Mouse (Mus musculus): ENCODE data around the gene Cit.

Gene Cit

DNA sequence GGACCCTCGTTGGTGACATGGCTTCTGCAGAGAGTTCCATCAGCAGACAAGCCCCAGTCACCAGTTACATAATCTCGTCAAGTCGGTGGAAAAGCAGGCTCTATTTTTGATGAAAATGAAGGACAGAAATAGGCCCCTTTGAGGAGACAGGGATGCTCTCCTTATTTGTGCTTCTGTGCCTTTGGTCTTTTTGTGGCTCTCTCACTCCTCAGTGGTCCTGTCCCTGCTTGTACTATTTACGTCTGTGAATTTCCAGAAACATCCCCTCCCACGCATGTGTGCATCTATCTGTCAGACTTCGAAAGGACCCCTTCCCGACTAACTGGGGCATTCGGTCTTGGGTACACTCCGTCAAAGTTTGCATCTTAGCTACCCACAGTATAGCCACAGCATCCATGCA, 116.7 kb downstream of the Cit start:
- DNase-seq (ENCODE audit: low spot score) = no peak

GRCm38 (mm10) chr5:115971236-115971635, 126.2 kb downstream of the Cit start:
- DNase-seq (ENCODE audit: low spot score) = no peak

DNA sequence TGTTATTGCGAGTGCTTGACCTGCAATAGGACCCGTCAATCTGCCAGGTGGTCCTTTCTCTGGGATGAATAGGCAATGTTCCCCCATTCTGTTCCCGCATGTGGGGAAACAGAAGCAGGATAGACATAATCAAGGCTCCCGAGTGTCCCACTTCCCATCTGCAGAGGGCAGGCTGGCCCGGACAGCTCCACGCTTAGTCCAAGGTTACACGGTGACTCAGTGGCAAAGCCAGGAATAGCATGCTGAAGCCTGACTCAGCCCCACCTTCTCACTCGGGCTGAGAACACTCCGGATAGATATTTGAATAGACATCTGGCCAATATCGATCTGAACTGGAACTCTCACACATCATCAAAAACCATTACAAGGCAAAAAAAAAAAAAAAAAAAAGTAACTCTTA, 130.6 kb downstream of the Cit start:
- no peak for DNase-seq (ENCODE audit: low spot score)

DNA sequence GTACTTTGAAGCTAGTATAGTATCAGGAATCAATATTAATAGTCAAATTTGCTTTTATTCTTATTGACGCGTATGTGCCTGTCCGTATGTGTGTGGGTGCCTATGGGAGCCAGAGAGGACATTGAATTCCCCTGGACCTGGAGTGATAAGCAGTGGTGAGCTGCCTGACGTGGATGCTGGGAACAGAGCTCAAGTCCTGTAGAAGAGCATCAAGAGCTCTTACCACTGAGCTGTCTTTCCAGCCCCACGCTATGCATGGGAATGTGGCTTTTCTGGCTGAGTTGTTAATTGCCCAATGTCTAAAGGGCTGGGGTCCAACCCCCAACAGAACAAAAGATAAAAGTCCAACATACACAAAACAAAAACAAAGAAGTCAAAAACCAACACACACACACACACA, 131.4 kb downstream of the Cit start:
- no peak for DNase-seq (ENCODE audit: low spot score)

DNA sequence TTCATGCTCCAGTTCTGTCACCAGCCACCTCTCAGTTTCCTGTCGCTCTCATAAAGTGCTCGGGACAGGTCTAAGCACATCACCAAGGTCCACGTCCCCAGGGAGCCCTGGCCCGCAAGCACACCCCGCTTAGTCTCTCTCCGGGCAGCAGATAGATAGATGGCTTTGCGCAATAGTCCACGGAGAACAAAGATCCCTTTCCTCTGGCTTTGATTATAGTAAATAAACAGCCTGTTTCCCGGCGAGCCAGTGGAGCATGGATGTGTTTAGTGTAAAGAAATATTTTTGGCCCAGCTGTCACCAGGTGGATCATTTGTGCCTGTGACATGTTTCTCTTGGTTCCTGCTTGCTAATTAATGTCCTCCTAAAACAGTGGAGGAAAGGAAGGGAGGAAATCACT, 132.2 kb downstream of the Cit start:
- DNase-seq (ENCODE audit: low spot score) = no peak

- DNase-seq (ENCODE audit: low spot score) = peak; percentile 15
These were observed 132.7 kb downstream of the Cit start for GRCm38 (mm10) chr5:115977757-115978156.

- DNase-seq (ENCODE audit: low spot score) = no peak
These were observed 133.2 kb downstream of the Cit start for GRCm38 (mm10) chr5:115978255-115978654.

- peak; percentile 20 for DNase-seq (ENCODE audit: low spot score)
These were observed 134.1 kb downstream of the Cit start for GRCm38 (mm10) chr5:115979134-115979696.

DNA sequence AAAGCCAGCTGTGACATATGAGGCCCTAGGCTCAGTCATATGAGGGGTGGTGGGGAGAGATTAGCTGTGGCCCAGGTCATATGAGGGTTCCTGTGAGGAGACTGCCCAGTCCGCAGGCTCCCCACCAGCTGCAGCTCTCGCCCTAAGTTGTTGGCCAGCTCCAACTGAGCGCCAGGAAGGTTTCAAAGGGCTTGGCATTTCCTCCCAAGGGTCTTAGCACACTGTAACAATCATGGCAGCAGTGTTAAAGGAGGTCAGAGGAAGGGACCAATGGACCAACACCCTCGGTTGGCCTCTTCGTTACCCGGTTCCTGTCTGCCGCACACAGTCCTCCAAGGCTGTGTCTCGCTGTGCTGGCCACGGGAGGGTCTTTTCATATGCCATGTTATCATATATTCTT, 135.5 kb downstream of the Cit start:
- no peak for DNase-seq (ENCODE audit: low spot score)

GRCm38 (mm10) chr5:115982671-115983373, 137.7 kb downstream of the Cit start:
- no peak for DNase-seq (ENCODE audit: low spot score)

- DNase-seq (ENCODE audit: low spot score) = no peak
These were observed 139.3 kb downstream of the Cit start for GRCm38 (mm10) chr5:115984392-115984791.

DNA sequence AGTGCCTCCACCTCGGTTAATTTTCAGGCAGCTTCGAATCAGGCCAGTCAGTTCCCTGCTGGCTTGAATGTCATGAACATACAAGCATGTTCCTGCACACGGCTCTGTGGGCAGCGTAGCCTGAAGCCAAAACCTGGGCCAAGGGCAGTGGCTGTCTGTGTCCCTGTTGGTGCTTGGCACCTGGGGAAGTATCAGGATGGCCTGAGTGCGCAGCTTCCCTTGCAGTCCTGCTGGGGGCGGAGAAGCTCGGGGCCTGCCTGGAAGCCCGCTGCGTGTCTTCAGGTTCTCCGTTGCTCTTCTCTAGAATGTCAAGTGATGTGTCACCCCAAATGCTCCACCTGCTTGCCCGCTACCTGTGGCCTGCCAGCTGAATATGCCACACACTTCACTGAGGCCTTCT, 140.0 kb downstream of the Cit start:
- no peak for DNase-seq (ENCODE audit: low spot score)

- no peak for DNase-seq (ENCODE audit: low spot score)
These were observed 142.2 kb downstream of the Cit start for GRCm38 (mm10) chr5:115987284-115987683.

DNA sequence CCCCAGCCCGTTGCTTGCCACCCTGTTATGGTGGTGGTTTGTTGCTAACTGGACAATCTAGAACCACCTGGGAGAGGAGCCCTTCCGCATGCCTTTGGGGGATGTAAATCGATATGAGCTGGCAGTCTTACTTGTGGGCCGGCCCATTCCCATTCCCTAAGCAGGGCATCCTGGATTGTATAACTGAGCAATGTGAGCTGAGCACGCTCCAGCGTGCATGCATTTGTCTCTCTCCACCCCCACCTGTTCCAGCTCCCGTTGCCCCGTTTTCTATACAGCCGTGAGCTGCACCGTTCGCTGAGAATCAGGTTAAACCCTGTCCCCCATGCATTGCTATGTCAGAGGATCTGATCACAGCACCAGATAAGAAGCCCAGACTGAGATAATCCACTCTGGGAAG, 146.6 kb downstream of the Cit start:
- no peak for DNase-seq (ENCODE audit: low spot score)

DNA sequence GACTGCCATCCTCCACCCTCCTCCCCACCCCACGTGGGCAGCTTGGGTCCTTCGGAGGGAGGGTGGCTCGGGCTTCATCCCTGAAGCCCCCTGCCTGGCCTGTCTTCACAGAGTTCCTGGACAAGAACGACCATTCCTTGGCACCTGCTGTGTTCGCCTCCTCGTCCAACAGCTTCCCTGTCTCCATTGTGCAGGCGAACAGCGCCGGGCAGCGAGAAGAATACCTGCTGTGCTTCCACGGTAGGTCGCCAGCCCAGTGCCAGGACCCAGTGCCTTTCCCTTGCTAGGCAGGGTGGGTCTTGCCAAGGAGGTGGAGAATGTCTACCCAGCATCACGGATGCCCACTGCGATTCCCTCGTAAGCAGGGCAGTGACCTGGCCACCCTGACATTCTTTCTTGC, 149.0 kb downstream of the Cit start:
- DNase-seq (ENCODE audit: low spot score) = no peak

GRCm38 (mm10) chr5:115997376-115997775, 152.3 kb downstream of the Cit start:
- no peak for DNase-seq (ENCODE audit: low spot score)

GRCm38 (mm10) chr5:116003154-116003553, 158.1 kb downstream of the Cit start:
- DNase-seq (ENCODE audit: low spot score) = no peak

DNA sequence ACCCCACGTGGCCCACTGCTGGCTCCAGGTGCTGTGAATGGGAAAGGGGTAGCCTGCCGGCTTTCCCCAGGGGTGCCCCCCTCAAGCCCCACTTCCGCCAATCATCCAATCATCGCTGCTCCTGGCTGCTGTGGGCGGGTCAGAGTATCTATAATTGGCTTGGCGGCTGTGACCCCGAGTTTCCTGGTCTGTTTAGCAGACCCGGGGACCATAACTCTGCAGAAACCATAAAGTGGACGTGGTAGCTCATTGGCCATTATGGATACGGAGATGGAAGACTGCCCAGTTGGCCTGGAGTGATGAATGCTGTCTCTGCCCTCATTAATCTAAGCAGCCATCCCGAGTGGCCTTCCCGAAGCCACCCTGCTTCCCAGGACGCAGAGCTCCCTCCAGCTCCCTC, 158.7 kb downstream of the Cit start:
- no peak for DNase-seq (ENCODE audit: low spot score)

- DNase-seq (ENCODE audit: low spot score) = peak; percentile 45
These were observed 159.2 kb downstream of the Cit start for GRCm38 (mm10) chr5:116004271-116004670.

DNA sequence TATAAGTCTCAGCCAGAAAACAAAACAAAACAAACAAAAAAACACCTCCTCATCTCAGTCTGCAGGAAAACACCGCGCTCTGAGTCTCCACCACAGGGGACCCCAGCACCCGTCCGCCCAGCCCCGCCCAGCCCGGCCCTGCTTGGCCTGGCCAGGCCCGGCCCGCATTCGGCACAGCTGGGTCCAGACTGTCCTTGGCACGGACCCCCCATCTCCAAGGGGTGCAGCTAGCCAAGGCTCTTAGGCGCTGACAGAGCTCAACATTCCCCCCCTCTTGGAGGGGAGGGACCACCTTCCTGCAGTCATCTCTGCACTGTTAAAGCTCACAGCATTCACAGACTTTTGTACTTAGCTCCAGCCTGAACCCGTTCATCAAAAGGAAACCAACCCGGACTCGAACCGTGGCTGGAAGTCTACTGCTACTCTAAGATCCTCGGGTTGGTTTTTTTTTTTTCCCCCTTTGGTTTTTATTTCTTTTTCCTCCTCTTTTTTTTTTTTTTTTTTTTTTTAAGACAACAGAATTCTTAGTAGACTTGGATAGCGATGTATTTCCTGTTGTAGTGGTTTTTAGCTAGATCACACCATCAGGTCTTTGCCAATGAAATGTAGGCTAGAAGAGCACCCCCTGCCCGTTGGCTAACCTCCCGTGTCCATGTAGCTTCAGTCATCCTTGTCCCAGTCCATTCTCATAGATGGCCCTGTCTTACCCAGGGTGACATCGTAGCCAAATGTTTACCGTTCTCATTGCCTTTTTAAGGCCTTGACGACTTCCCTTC, 161.4 kb downstream of the Cit start:
- no peak for DNase-seq (ENCODE audit: low spot score)

DNA sequence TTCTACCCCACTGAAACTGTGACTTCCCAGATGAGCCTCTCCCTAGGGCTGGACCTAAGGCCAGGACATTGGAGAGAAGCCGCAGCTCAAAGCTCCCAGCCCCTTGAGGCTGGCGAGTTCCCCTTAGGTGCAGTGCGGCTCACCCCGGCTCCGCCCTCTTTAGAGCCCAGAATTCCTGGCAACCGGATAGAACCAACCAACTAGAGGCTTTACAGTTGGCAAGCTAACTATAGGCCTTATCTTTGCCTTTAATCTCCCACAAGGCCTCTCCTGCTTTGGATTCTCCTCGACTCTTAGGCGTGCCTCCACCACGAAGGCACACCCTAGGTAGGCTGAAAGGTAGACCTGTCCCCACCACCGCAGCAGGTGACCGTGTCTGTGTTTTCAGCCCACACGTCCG, 162.6 kb downstream of the Cit start:
- no peak for DNase-seq (ENCODE audit: low spot score)

- DNase-seq (ENCODE audit: low spot score) = no peak
These were observed 164.2 kb downstream of the Cit start for GRCm38 (mm10) chr5:116009091-116009851.
